Mouse (Mus musculus): ENCODE results near the gene Catsper1. TPM values are rescaled to one million over a fixed set of nuclear protein-coding genes. Genes with fewer than 3 reads are reported as not detected.
"Not testable (repeated sequence)": the region's sequence is repeated elsewhere in the genome, so short reads cannot be mapped to it uniquely, and the experiment has no call there.

Catsper1 gene
- polyA plus RNA-seq, 1 experiment from 2014 or later: not detected

DNA sequence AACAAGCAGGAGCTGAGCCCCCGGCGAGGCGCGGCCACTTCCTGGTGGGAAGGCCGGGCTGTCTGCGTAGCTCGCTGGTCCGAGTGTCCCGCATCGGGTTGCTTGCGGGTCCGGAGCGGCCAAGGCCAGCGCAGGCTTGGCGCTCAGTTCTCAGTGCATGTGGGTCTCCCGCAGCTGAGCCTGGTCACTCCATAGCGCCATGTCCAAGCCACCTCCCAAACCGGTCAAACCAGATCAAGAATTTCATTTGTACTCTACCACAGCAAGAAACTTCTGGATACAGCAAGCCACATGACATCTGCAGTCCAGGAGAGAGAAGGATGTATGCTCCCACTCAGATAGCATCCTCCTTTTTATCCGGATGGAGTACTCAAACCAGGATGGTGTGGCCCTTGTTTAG, 7.6 kb upstream of the Catsper1 start:
- Histone ChIP-seq H3K27ac (no peak overlapping the region), H3K36me3 (replicated peaks) (no peaks in the 10 kb centered on the region), H3K4me2 (no peak overlapping the region), H3K9ac (no peak overlapping the region), H3K4me1 (no peaks in the 10 kb centered on the region), H3K27me3 (replicated peaks) (no peaks in the 10 kb centered on the region), H3K9me3 (no peaks in the 10 kb centered on the region), H3K4me3 (no peak overlapping the region)
- 81% methylated on average over 19 of the region's 19 CpGs for WGBS
- no peak for ATAC-seq (replicated peaks)

DNA sequence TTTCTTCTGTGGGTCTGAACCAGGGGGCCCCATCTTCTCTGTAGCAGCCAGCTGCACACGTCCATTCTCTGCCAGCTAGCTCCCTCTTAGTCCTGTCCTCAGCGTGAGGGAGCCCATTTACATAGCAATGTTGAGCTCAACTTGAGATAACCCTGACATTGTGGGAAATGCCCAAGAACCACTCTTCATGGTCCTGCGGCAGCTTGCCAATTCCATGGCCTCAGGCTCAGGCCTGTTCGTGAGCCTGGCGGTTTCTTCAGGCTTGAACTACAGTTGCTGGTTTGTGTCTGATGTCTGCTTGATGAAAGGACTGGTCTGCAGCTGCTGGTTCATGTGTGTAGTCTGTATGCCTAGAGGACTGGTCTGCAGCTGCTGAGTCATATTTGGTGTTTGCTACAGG, 800 bp upstream of the Catsper1 start:
- whole genome bisulfite sequencing: 85% methylated on average over 5 of the region's 5 CpGs
- no peak overlapping the region for H3K9ac ChIP-seq
- H3K36me3 ChIP-seq (replicated peaks): no peaks in the 10 kb centered on the region
- no peak for ATAC-seq (replicated peaks)
- no peaks in the 10 kb centered on the region for H3K9me3 ChIP-seq
- H3K27ac ChIP-seq: no peak overlapping the region
- no peak overlapping the region for H3K4me2 ChIP-seq
- no peaks in the 10 kb centered on the region for H3K4me1 ChIP-seq
- H3K4me3 ChIP-seq: no peak overlapping the region
- no peaks in the 10 kb centered on the region for H3K27me3 ChIP-seq (replicated peaks)

DNA sequence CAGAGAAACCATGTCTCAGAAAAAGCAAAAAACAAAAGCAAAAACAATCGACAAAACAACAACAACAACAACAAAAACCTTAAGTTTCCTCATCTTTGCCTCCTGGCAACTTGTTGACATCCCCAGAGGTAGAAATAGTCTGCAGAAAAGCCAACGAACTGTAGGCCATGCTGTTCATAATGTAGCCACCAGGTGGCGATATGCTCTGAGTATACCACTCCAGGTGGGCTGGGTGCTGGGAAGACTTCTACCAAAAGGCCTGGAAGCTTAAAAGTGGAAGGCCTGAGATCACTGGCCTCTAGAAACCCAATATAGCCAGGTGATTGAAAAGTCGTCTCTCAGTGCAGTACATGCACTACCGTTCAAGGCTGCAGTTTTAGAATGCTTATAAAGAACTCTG, 2.4 kb downstream of the Catsper1 start:
- Histone ChIP-seq H3K27ac (no peak overlapping the region), H3K4me1 (no peaks in the 10 kb centered on the region), H3K9me3 (no peaks in the 10 kb centered on the region), H3K4me3 (no peak overlapping the region), H3K4me2 (no peak overlapping the region), H3K9ac (no peak overlapping the region), H3K36me3 (replicated peaks) (no peaks in the 10 kb centered on the region), H3K27me3 (replicated peaks) (no peaks in the 10 kb centered on the region)
- ATAC-seq (replicated peaks): no peak
- WGBS: 19% methylated on average over 5 of the region's 5 CpGs

DNA sequence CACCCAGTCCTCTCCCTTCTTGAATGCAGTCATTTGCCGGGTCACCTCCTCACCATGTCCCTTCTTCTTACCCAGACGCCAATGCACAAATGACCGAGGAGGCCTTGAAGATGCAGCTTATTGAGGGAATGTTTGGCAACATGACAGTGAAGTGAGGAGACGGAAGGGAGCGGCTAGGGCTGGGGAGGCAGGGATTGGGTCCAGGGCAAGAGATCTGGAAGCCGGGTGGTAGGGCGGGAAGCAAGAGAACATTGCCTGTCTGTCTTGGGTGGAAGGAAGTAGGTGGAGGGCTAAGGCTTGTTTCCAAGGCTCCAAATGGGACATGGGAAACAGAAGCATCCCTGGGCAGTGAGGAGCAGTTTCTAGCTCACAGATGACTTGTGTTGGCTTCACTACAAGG, 5.8 kb downstream of the Catsper1 start:
- H3K9me3 ChIP-seq: no peaks in the 10 kb centered on the region
- no peaks in the 10 kb centered on the region for H3K36me3 ChIP-seq (replicated peaks)
- H3K4me3 ChIP-seq: no peak overlapping the region
- no peaks in the 10 kb centered on the region for H3K4me1 ChIP-seq
- 90% methylated on average over 7 of the region's 7 CpGs for WGBS
- no peak for ATAC-seq (replicated peaks)
- H3K27me3 ChIP-seq (replicated peaks): no peaks in the 10 kb centered on the region
- no peak overlapping the region for H3K9ac ChIP-seq
- no peak overlapping the region for H3K4me2 ChIP-seq
- H3K27ac ChIP-seq: no peak overlapping the region

DNA sequence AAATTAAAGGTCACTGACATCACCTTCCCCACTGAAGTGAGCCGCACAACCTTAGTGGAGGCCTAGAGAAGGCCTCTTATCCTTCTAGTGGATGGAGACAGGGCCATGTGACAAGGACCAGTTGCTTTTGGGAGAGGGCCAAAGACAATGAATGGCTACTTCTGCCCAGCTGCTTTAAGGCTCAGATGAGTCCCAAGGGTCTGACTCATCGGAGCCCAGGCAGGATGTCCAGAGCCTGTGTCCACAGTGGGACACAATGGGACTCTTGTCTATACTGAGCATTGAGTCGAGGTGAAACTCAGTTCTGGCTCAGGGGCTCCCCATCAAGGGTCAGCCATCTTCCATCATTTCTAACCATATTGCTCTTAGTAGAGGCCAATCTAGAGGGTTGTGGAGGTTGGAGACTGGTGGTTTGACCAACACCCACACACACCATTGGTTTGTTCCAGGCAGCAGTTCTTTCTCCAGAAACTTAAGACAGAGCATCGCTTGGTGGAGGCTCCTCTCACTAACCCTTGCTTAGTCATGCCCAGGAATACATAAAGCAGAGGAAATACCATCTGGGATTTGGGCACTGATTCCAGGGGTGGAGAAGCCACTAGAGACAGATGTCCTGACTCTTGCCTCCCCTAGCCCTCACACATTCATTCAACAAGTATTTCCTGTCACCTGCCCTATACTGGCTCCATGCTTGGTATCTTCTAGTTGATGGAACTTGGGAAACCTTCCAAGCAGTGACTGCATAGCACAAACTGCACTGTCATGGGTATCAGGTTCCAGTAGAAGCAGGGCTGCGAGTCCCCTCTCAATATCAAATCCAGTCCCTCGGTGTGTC, 10.0 kb downstream of the Catsper1 start:
- 88% methylated on average over 6 of the region's 6 CpGs for WGBS
- no peaks in the 10 kb centered on the region for H3K9me3 ChIP-seq
- no peaks in the 10 kb centered on the region for H3K36me3 ChIP-seq (replicated peaks)
- no peak overlapping the region for H3K9ac ChIP-seq
- ATAC-seq (replicated peaks): no peak
- no peaks in the 10 kb centered on the region for H3K27me3 ChIP-seq (replicated peaks)
- peaks cover 10% of the 10 kb centered on the region for H3K4me1 ChIP-seq
- no peak overlapping the region for H3K27ac ChIP-seq
- no peak overlapping the region for H3K4me2 ChIP-seq
- no peak overlapping the region for H3K4me3 ChIP-seq

DNA sequence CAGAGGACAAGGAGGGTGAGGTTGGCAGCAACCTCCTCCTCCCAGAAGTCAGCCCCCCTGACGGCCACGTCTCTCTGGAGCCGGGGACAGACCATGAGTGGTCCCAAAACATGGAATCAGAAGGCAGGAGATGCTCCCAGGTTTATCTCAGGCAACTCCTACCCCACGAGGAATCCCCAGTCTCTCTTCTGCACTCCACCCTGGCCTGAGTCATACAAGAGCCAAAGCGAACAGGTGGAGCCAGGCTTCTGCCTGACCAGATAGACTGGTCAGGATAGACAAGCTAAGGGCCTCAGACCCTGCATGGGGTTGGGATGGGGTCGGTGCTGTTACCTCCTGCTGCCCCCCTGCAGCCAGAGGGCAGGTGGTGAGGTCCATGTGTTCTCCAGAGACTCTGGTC, 12.5 kb downstream of the Catsper1 start:
- H3K9ac ChIP-seq: no peak overlapping the region
- no peak overlapping the region for H3K27ac ChIP-seq
- 83% methylated on average over 6 of the region's 6 CpGs for WGBS
- no peak overlapping the region for H3K4me3 ChIP-seq
- no peak overlapping the region for H3K4me2 ChIP-seq
- no peaks in the 10 kb centered on the region for H3K36me3 ChIP-seq (replicated peaks)
- H3K27me3 ChIP-seq (replicated peaks): no peaks in the 10 kb centered on the region
- no peaks in the 10 kb centered on the region for H3K9me3 ChIP-seq
- no peak for ATAC-seq (replicated peaks)
- H3K4me1 ChIP-seq: peaks cover 10% of the 10 kb centered on the region

DNA sequence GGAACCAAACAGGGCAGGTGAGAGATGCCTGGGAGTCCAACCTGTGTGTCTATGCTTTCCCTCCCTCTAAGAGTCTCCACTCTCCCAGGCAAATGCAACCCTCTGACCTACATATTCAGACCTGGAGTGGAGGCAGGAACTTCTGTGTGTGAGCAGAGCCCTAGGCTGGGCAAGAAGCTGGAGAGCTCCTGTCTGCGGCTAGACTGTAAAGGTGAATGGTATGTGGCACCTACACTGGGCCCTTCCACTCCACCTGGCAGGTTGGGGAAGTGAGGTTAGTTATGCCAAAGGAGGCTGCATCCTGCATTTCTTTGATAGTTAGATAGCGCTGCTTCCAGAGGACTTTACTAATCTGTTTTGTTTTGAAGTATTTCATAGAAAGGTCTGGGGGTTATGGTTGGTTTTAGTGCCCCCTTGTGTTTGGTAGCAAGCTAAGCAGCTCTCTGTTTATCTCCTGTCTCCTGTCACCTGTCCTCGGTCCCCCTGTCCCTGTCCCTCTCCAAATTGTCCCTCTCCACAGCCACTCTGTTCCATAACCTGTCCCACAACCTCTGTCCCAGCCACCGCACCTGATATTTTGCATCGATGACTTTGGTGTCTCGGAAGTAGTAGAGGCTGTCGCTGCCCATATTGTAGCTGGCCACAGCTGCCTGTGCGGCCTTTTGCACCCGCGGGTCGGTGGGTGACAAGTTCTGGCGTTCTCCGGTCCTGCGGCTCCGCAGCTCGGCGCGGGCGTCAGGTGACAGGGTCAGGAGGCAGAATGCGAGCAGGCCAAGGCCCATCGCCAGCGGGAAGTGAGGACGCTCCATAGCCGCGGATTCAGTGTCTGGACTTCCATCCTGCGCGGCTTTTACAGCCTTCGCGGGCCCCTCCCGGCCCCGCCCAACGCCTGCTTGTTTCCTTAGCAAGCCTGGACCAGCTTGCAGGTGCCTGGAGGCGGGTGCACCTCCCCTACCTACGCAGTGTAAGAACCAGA, 13.3 kb downstream of the Catsper1 start:
- Histone ChIP-seq H3K4me3 (peak overlapping the region; percentile 35), H3K4me2 (peak overlapping the region; percentile 55), H3K27me3 (replicated peaks) (no peaks in the 10 kb centered on the region), H3K27ac (0 out of 2 replicates have a peak overlapping the region, but pooled peaks have one; percentile 2), H3K36me3 (replicated peaks) (no peaks in the 10 kb centered on the region), H3K4me1 (peaks cover 10% of the 10 kb centered on the region), H3K9me3 (no peaks in the 10 kb centered on the region), H3K9ac (peak overlapping the region; percentile 34)
- WGBS: 6% methylated on average over 34 of the region's 34 CpGs
- peak; percentile 42; the same call in 1 of the 2 replicates for ATAC-seq (replicated peaks)

DNA sequence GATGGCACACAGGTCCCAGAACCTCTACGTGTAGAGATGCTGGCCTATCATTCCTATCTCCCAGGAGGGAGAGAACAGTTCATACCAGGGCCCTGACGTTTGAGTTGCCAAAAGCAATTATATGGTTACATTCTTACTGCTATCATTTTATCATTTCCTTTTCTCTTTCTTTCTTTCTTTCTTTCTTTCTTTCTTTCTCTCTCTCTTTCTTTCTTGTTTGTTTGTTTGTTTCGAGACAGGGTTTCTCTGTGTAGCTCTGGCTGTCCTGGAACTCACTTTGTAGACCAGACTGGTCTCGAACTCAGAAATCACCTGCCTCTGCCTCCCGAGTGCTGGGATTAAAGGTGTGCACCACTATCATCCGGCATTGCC, 13.9 kb downstream of the Catsper1 start, which contains the start of gene Cst6:
Cst6 (minus strand) TSS at position 73 of the 372 bp plus-strand sequence.
- H3K27me3 ChIP-seq (replicated peaks); H3K9me3 ChIP-seq; ATAC-seq (replicated peaks); H3K36me3 ChIP-seq (replicated peaks): not testable (repeated sequence)
- H3K4me1 ChIP-seq: peaks cover 10% of the 10 kb centered on the region
- H3K27ac ChIP-seq: 0 out of 2 replicates have a peak within 1 kb of the TSS, but pooled peaks have one; percentile 2
- H3K9ac ChIP-seq: peak within 1 kb of the TSS; percentile 34
- H3K4me2 ChIP-seq: peak within 1 kb of the TSS; percentile 55
- 59% methylated on average over 6 of the region's 6 CpGs for WGBS
- H3K4me3 ChIP-seq: peak within 1 kb of the TSS; percentile 35

DNA sequence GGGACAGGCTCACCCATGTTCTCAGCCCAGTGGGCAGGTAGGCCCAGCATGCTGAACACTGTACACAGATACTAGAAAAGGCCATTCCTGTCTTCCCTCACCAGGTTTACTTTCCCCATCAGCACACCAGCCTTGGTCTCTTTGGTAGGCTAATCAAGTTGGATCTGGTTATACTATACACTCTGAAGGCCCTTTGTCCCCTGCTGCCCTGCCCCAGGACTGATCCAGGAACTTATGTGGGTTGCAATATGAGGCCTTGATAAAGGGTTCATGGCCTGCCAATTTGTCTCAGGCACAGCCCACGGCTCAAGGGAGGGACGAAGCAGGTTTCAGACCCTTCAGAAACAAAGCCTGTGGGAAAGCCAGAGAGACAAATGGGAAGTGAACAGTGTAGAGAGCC, 18.1 kb downstream of the Catsper1 start:
- H3K36me3 ChIP-seq (replicated peaks): no peaks in the 10 kb centered on the region
- WGBS: 87% methylated on average over 2 of the region's 2 CpGs
- H3K27ac ChIP-seq: no peak overlapping the region
- no peak overlapping the region for H3K4me3 ChIP-seq
- no peak for ATAC-seq (replicated peaks)
- H3K27me3 ChIP-seq (replicated peaks): no peaks in the 10 kb centered on the region
- no peak overlapping the region for H3K4me2 ChIP-seq
- peaks cover 7% of the 10 kb centered on the region for H3K4me1 ChIP-seq
- H3K9ac ChIP-seq: no peak overlapping the region
- H3K9me3 ChIP-seq: no peaks in the 10 kb centered on the region

DNA sequence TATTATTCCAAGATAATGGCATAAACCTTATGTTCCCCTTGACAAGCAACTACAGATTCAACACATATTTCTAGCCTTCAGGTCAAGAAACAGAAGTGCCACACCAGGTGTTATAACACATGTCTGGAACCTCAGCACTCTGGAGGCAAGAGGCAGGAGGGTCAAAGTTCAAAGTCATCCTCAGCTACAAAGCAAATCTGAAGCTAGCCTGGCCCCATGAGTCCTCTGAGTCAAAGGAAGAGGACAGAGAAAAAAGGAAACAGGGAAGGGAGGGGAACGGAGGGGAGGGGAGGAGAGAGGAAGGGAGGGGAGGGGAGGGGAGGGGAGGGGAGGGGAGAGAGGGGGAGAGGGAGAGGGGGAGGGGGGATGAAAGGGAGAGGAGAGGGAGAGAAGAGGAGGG, 20.5 kb downstream of the Catsper1 start:
- no peaks in the 10 kb centered on the region for H3K27me3 ChIP-seq (replicated peaks)
- H3K4me2 ChIP-seq: no peak overlapping the region
- H3K9ac ChIP-seq: no peak overlapping the region
- H3K4me1 ChIP-seq: no peaks in the 10 kb centered on the region
- no CpG with 5 or more reads among the region's 1 CpGs for WGBS
- no peaks in the 10 kb centered on the region for H3K36me3 ChIP-seq (replicated peaks)
- ATAC-seq (replicated peaks): no peak
- H3K27ac ChIP-seq: no peak overlapping the region
- no peak overlapping the region for H3K4me3 ChIP-seq
- H3K9me3 ChIP-seq: no peaks in the 10 kb centered on the region

DNA sequence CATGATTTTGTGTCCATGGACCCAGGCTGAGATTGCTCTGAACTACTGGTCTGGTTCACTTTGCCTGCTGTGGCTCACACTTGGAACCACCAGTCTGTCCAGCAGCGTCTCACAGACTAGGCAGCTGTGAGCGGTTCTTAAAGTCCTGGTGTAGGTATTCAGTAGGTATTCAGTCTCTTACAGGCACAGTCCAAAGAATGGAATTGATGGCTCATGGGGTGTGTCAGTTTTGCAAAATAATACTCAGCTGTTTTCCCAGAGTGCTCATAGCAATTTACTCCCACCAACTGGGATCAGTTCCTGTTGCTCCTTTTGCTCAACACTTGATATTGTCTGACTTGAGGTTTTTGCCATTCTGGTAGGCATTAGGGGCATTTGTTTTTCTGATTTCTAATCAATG, 26.6 kb downstream of the Catsper1 start:
- ATAC-seq (replicated peaks): no peak
- Histone ChIP-seq H3K36me3 (replicated peaks) (peaks cover 7% of the 10 kb centered on the region; the same call in 1 of the 2 replicates), H3K9me3 (no peaks in the 10 kb centered on the region), H3K27ac (no peak overlapping the region), H3K4me3 (no peak overlapping the region), H3K27me3 (replicated peaks) (no peaks in the 10 kb centered on the region), H3K4me2 (no peak overlapping the region), H3K4me1 (peaks cover 12% of the 10 kb centered on the region), H3K9ac (no peak overlapping the region)
- 85% methylated on average over 2 of the region's 2 CpGs for WGBS

DNA sequence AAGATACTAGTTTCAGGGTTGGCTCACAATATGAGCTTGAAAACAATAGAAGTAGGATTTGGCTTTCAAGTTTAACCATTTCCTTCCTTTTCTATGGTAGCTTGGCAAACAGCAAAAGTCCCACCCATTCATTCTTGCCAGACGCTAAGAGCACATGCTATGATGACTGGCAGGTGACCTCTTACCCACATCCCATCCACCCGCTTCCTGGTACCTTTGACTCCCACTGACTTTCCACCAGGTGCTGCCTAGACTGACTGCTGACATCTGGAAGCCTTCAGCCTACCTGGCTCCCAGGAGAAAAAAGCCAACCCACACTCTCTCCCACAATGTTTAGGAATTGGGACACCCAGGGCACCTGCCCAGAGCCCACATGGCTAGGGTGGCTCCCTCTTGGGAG, 28.6 kb downstream of the Catsper1 start:
- Histone ChIP-seq H3K27me3 (replicated peaks) (no peaks in the 10 kb centered on the region), H3K36me3 (replicated peaks) (peaks cover 16% of the 10 kb centered on the region; the same call in 1 of the 2 replicates), H3K4me1 (peaks cover 26% of the 10 kb centered on the region), H3K9ac (no peak overlapping the region), H3K9me3 (no peaks in the 10 kb centered on the region), H3K4me2 (no peak overlapping the region), H3K27ac (no peak overlapping the region), H3K4me3 (no peak overlapping the region)
- no peak for ATAC-seq (replicated peaks)
- WGBS: 97% methylated on average over 2 of the region's 2 CpGs

All from midbrain, embryonic 15.5 days (tissue).